Mouse (Mus musculus) myocyte (in vitro differentiated cells): Measurements from ENCODE around the gene Camk2d. TPM values are rescaled to one million over a fixed set of nuclear protein-coding genes. Genes with fewer than 3 reads are reported as not detected.

Experiments
- H3K27me3 ChIP-seq: one replicate; pipeline ENCODE4 v1.6.1; 2011; ENCODE audit not compliant: control insufficient read depth, insufficient read depth, insufficient read length
- H3K36me3 ChIP-seq: one replicate; pipeline ENCODE4 v1.6.1; 2011; ENCODE audit not compliant: control insufficient read depth, insufficient read depth
- H3K4me2 ChIP-seq: one replicate; pipeline ENCODE4 v1.6.1; 2011; ENCODE audit warnings: low read depth, control low read depth
- H3K4me3 ChIP-seq: one replicate; pipeline ENCODE4 v1.5.1; 2011; ENCODE audit warnings: mild to moderate bottlenecking, control low read depth, moderate library complexity
- H3K79me2 ChIP-seq: one replicate; pipeline ENCODE4 v1.6.1; 2011; ENCODE audit not compliant: control insufficient read depth, insufficient read depth
- H3ac ChIP-seq: one replicate; pipeline ENCODE4 v1.6.1; 2011; ENCODE audit not compliant: control insufficient read depth, insufficient read length
- CEBPB ChIP-seq: IDR thresholded peaks from 2 replicates; pipeline ENCODE4 v1.6.1; 2011; ENCODE audit warnings: mild to moderate bottlenecking, moderate library complexity; ENCODE audit not compliant: poor library complexity, insufficient read depth, severe bottlenecking
- E2F4 ChIP-seq: IDR thresholded peaks from one replicate; pipeline ENCODE4 v1.6.1; 2011; ENCODE audit warnings: mild to moderate bottlenecking, control low read depth, moderate library complexity; ENCODE audit not compliant: insufficient read depth
- MAX ChIP-seq: IDR thresholded peaks from one replicate; pipeline ENCODE4 v1.6.1; 2011; ENCODE audit warnings: low read depth, mild to moderate bottlenecking, control low read depth
- MYOD1 ChIP-seq, 3 experiments: IDR thresholded peaks; one replicate each; pipeline ENCODE4 v1.6.1; 2011; ENCODE audit warnings: control low read depth in 2 of 3, low read depth in 2 of 3, mild to moderate bottlenecking in 2 of 3, moderate library complexity in 1 of 3; ENCODE audit not compliant: insufficient read length in 2 of 3, control insufficient read depth in 1 of 3
- MYOG ChIP-seq, 3 experiments: IDR thresholded peaks; one replicate each; pipeline ENCODE4 v1.6.1; 2011; ENCODE audit warnings: control low read depth in 2 of 3, low read depth in 2 of 3, mild to moderate bottlenecking in 2 of 3; ENCODE audit not compliant: insufficient read length in 2 of 3, control insufficient read depth in 1 of 3, insufficient read depth in 1 of 3
- POLR2A ChIP-seq: IDR thresholded peaks from one replicate; pipeline ENCODE4 v1.6.1; 2011; ENCODE audit warnings: low read depth, mild to moderate bottlenecking, control low read depth, moderate library complexity; ENCODE audit not compliant: insufficient read length
- POLR2AphosphoS2 ChIP-seq: IDR thresholded peaks from one replicate; pipeline ENCODE4 v1.6.1; 2011; ENCODE audit warnings: low read depth, control low read depth; ENCODE audit not compliant: insufficient read length
- REST ChIP-seq: IDR thresholded peaks from one replicate; pipeline ENCODE4 v1.6.1; 2011; ENCODE audit warnings: mild to moderate bottlenecking, control low read depth, moderate library complexity; ENCODE audit not compliant: insufficient read depth, insufficient read length
- SRF ChIP-seq: IDR thresholded peaks from one replicate; pipeline ENCODE4 v1.6.1; 2011; ENCODE audit warnings: low read depth; ENCODE audit not compliant: control insufficient read depth, insufficient read length
- TCF12 ChIP-seq: IDR thresholded peaks from one replicate; pipeline ENCODE4 v1.6.1; 2011; ENCODE audit warnings: mild to moderate bottlenecking, control low read depth; ENCODE audit not compliant: poor library complexity, insufficient read depth, severe bottlenecking
- TCF3 ChIP-seq: IDR thresholded peaks from one replicate; pipeline ENCODE4 v1.6.1; 2011; ENCODE audit warnings: low read depth, control low read depth; ENCODE audit not compliant: insufficient read length
- USF1 ChIP-seq: IDR thresholded peaks from one replicate; pipeline ENCODE4 v1.6.1; 2011; ENCODE audit warnings: low read depth, mild to moderate bottlenecking, control low read depth, moderate library complexity
- polyA plus RNA-seq: library from polyadenylated mRNA; unstranded; fragments of >200 nt; fragmentation: generic; extraction: Trizol; gene quantifications from one replicate; pipeline ENCODE4 v1.2.1, GENCODE M21; 2012; ENCODE audit warnings: missing spikeins

Gene Camk2d
- polyA plus RNA-seq, 1 experiment: 22.1 TPM

GRCm38 (mm10) chr3:126777101-126777500 is 181.0 kb downstream of the Camk2d start:
- no peaks in the 10 kb centered on the region for H3K79me2 ChIP-seq
- TF ChIP-seq USF1 (no peak), TCF3 (no peak), MAX (no peak), SRF (no peak), CEBPB (no peak), MYOD1 (IDR thresholded peaks at IDR 0.05; ENCODE audit: control insufficient read depth in 1 of 3, insufficient read length in 2 of 3, low read depth in 2 of 3) (no peak), TCF12 (no peak), MYOG (IDR thresholded peaks at IDR 0.05; ENCODE audit: control insufficient read depth in 1 of 3, insufficient read depth in 1 of 3, insufficient read length in 2 of 3, low read depth in 2 of 3) (no peak), POLR2A (no peak), REST (no peak), POLR2AphosphoS2 (no peak), E2F4 (no peak)
- H3K4me3 ChIP-seq: no peak overlapping the region
- H3K27me3 ChIP-seq: no peaks in the 10 kb centered on the region
- H3K4me2 ChIP-seq: no peak overlapping the region
- no peaks in the 10 kb centered on the region for H3K36me3 ChIP-seq
- H3ac ChIP-seq: no peak overlapping the region

- H3K4me3 ChIP-seq: no peak overlapping the region
- no peaks in the 10 kb centered on the region for H3K36me3 ChIP-seq
- TF ChIP-seq POLR2A: no peak
- TF ChIP-seq USF1: no peak
- TF ChIP-seq POLR2AphosphoS2: no peak
- TF ChIP-seq MYOG (IDR thresholded peaks at IDR 0.05; ENCODE audit: control insufficient read depth in 1 of 3, insufficient read depth in 1 of 3, insufficient read length in 2 of 3, low read depth in 2 of 3): no peak
- TF ChIP-seq SRF: no peak
- no peak for TF ChIP-seq CEBPB
- no peak for TF ChIP-seq MYOD1 (IDR thresholded peaks at IDR 0.05; ENCODE audit: control insufficient read depth in 1 of 3, insufficient read length in 2 of 3, low read depth in 2 of 3)
- TF ChIP-seq TCF12: no peak
- TF ChIP-seq REST: no peak
- no peak for TF ChIP-seq TCF3
- TF ChIP-seq MAX: no peak
- no peak for TF ChIP-seq E2F4
- H3K4me2 ChIP-seq: no peak overlapping the region
- H3ac ChIP-seq: no peak overlapping the region
- H3K79me2 ChIP-seq: no peaks in the 10 kb centered on the region
- no peaks in the 10 kb centered on the region for H3K27me3 ChIP-seq
Measured at GRCm38 (mm10) chr3:126777879-126778278, 181.8 kb downstream of the Camk2d start.

GRCm38 (mm10) chr3:126780014-126780615 is 184.0 kb downstream of the Camk2d start:
- Histone ChIP-seq H3K4me3 (no peak overlapping the region), H3K36me3 (no peaks in the 10 kb centered on the region), H3K4me2 (no peak overlapping the region)

GRCm38 (mm10) chr3:126793035-126793964 is 197.2 kb downstream of the Camk2d start:
- H3K4me2 ChIP-seq: no peak overlapping the region
- H3K79me2 ChIP-seq: no peaks in the 10 kb centered on the region
- TF ChIP-seq TCF3 (no peak), SRF (no peak), POLR2A (no peak), MAX (no peak), TCF12 (no peak), POLR2AphosphoS2 (no peak)
- H3ac ChIP-seq: no peak overlapping the region
- H3K4me3 ChIP-seq: no peak overlapping the region
- H3K36me3 ChIP-seq: peaks cover 10% of the 10 kb centered on the region
- H3K27me3 ChIP-seq: no peaks in the 10 kb centered on the region

More at GRCm38 (mm10) chr3:126780014-126780615, 184.0 kb downstream of the Camk2d start:
- Histone ChIP-seq H3K27me3 (no peaks in the 10 kb centered on the region), H3ac (no peak overlapping the region), H3K79me2 (no peaks in the 10 kb centered on the region)
- TF ChIP-seq SRF (no peak), POLR2AphosphoS2 (no peak), MYOG (IDR thresholded peaks at IDR 0.05; ENCODE audit: control insufficient read depth in 1 of 3, insufficient read depth in 1 of 3, insufficient read length in 2 of 3, low read depth in 2 of 3) (peak in 1 of 3 experiments; percentile 45)

- no peak overlapping the region for H3K4me2 ChIP-seq
- TF ChIP-seq MAX: no peak
- no peak for TF ChIP-seq TCF12
- H3K79me2 ChIP-seq: no peaks in the 10 kb centered on the region
- no peak overlapping the region for H3ac ChIP-seq
- H3K4me3 ChIP-seq: no peak overlapping the region
- H3K36me3 ChIP-seq: peaks cover 18% of the 10 kb centered on the region
- no peaks in the 10 kb centered on the region for H3K27me3 ChIP-seq
Measured at GRCm38 (mm10) chr3:126795904-126796303, 199.8 kb downstream of the Camk2d start.
